Mouse (Mus musculus) liver, postnatal 0 days (tissue): ENCODE results near the gene Triap1. TPM values are rescaled to one million over a fixed set of nuclear protein-coding genes. Genes with fewer than 3 reads are reported as not detected.

Source experiments
- ATAC-seq: fragments of 200-750 bp; cut with Nextera tagmentation; 2 replicates; pipeline ENCODE4 v1.8.0; 2017; ENCODE audit warnings: mild to moderate bottlenecking, moderate library complexity
- DNase-seq: peaks from one replicate; pipeline ENCODE4 v3.0.0-alpha.2; 2016
- H3K27ac ChIP-seq: fragments of 300-500 bp; sonication (generic); 2 replicates; pipeline ENCODE4 v1.5.1; 2014; ENCODE audit warnings: antibody characterized with exemption, moderate library complexity, mild to moderate bottlenecking, low read depth
- H3K27me3 ChIP-seq: fragments of 300-500 bp; sonication (generic); 2 replicates; pipeline ENCODE4 v1.6.1; 2014; ENCODE audit warnings: low read length, control low read depth, mixed read lengths; ENCODE audit not compliant: insufficient read depth
- H3K36me3 ChIP-seq: fragments of 300-500 bp; sonication (generic); replicated peaks from 2 replicates; pipeline ENCODE4 v1.6.1; 2014; ENCODE audit warnings: mild to moderate bottlenecking, control low read depth, low read length, moderate library complexity, mixed read lengths; ENCODE audit not compliant: insufficient read depth
- H3K4me1 ChIP-seq: fragments of 300-500 bp; sonication (generic); 2 replicates; pipeline ENCODE4 v1.6.1; 2014; ENCODE audit warnings: antibody characterized with exemption, mild to moderate bottlenecking, control low read depth; ENCODE audit not compliant: insufficient read depth
- H3K4me2 ChIP-seq: fragments of 300-500 bp; sonication (generic); 2 replicates; pipeline ENCODE4 v1.6.1; 2014; ENCODE audit warnings: low read depth, mild to moderate bottlenecking, low read length, moderate library complexity, mixed read lengths
- H3K4me3 ChIP-seq: fragments of 300-500 bp; sonication (generic); 2 replicates; pipeline ENCODE4 v1.5.1; 2014; ENCODE audit warnings: low read depth, low read length
- H3K9ac ChIP-seq: fragments of 300-500 bp; sonication (generic); replicated peaks from 2 replicates; pipeline ENCODE4 v1.6.1; 2014; ENCODE audit warnings: mild to moderate bottlenecking, moderate library complexity
- H3K9me3 ChIP-seq: fragments of 300-500 bp; sonication (generic); 2 replicates; pipeline ENCODE4 v1.6.1; 2016; ENCODE audit warnings: mild to moderate bottlenecking, control low read depth, low read length, mixed read lengths
- CTCF ChIP-seq: sonication (generic); IDR thresholded peaks from 2 replicates; pipeline ENCODE4 v1.5.1; 2016; ENCODE audit warnings: antibody characterized with exemption, low read depth
- EP300 ChIP-seq: IDR thresholded peaks from 2 replicates; pipeline ENCODE4 v1.6.1; 2016; ENCODE audit warnings: antibody characterized with exemption, low read depth, mild to moderate bottlenecking
- WGBS: fragments of 180-500 bp; shearing (Covaris S2); extraction: QIAGEN DNeasy Blood & Tissue Kit; methylation state at CpG from one replicate; pipeline ENCODE4 v1.1.7; 2014; ENCODE audit not compliant: insufficient replicate concordance; 5-methylcytosine and 5-hydroxymethylcytosine counted together
- polyA plus RNA-seq: library from polyadenylated mRNA; unstranded; fragments of >200 nt; fragmentation: Nextera tagmentation; extraction: Ambion mirVana; gene quantifications from 2 replicates; pipeline ENCODE4 v1.2.1, GENCODE M21; 2015

Triap1 gene
- polyA plus RNA-seq, 1 experiment from 2014 or later, result 24.2 TPM

DNA sequence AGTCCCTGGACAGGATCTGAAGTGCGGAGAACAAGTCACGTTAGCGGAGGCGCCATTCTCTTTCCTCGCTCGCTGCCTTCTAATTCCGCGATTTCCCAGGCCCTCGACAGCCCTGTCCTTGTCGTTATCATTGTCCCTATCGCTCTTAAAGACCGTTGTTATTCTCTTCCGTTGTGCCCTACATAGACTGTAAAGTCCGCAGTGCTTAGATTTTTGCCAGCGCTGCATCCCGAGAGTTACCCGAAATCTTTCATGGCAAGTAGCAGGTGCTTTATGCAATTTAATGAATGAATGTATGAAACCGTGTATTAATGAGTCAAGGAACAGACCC lies 8.2 kb downstream of the Triap1 start:
- WGBS, result under 1% methylated on average over 18 of the region's 18 CpGs
- peak; percentile 28 for ATAC-seq
- peaks cover 16% of the 10 kb centered on the region for H3K4me1 ChIP-seq
- H3K4me3 ChIP-seq, result peak overlapping the region; percentile 91
- DNase-seq, result no peak
- H3K9ac ChIP-seq, result peak overlapping the region; percentile 62
- no peaks in the 10 kb centered on the region for H3K27me3 ChIP-seq
- peak overlapping the region; percentile 76 for H3K27ac ChIP-seq
- H3K36me3 ChIP-seq, result peaks cover 18% of the 10 kb centered on the region
- H3K4me2 ChIP-seq, result peak overlapping the region; percentile 83
- 0 out of 2 replicates have a peak, but pooled peaks cover 2% of the 10 kb centered on the region for H3K9me3 ChIP-seq
- TF ChIP-seq CTCF, result no peak; the same call in 1 of the 2 replicates
- no peak for TF ChIP-seq EP300

DNA sequence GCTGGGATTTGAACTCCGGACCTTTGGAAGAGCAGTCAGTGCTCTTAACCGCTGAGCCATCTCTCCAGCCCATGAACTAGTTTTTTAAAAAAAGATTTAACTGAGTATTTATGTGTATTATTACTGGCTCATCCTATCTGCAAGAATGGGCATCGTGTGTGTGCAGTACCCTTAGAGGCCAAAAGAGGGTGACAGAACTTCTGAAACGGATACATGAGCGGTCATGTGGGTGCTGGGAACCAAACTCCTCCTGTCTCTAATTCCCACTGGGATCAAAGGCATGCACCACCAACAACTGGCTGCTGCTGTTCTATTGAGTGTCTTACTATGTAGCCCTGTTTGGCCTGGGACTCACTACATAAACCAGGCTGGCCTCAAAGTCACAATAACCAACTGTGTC lies 10.3 kb downstream of the Triap1 start:
- Histone ChIP-seq H3K4me3 (no peak overlapping the region), H3K27ac (no peak overlapping the region), H3K9ac (no peak overlapping the region), H3K27me3 (no peaks in the 10 kb centered on the region), H3K9me3 (0 out of 2 replicates have a peak, but pooled peaks cover 2% of the 10 kb centered on the region), H3K36me3 (0 out of 2 replicates have a peak, but pooled peaks cover 2% of the 10 kb centered on the region), H3K4me1 (peaks cover 16% of the 10 kb centered on the region), H3K4me2 (no peak overlapping the region)
- ATAC-seq, result no peak
- TF ChIP-seq CTCF, result peak; percentile 19; the same call in 1 of the 2 replicates
- TF ChIP-seq EP300, result no peak
- no peak for DNase-seq
- WGBS, result 72% methylated on average over 5 of the region's 5 CpGs

- ATAC-seq (no peak), DNase-seq (no peak)
- H3K4me1 ChIP-seq, result no peaks in the 10 kb centered on the region
- H3K9me3 ChIP-seq, result 0 out of 2 replicates have a peak, but pooled peaks cover 2% of the 10 kb centered on the region
- H3K27me3 ChIP-seq, result no peaks in the 10 kb centered on the region
- H3K36me3 ChIP-seq, result no peaks in the 10 kb centered on the region
- no peak overlapping the region for H3K9ac ChIP-seq
- no peak for TF ChIP-seq EP300
- TF ChIP-seq CTCF, result no peak
- WGBS, result 46% methylated on average over 13 of the region's 13 CpGs
- no peak overlapping the region for H3K27ac ChIP-seq
- H3K4me2 ChIP-seq, result no peak overlapping the region
- no peak overlapping the region for H3K4me3 ChIP-seq
Measured at GRCm38 (mm10) chr5:115355070-115355469, 14.0 kb downstream of the Triap1 start.

DNA sequence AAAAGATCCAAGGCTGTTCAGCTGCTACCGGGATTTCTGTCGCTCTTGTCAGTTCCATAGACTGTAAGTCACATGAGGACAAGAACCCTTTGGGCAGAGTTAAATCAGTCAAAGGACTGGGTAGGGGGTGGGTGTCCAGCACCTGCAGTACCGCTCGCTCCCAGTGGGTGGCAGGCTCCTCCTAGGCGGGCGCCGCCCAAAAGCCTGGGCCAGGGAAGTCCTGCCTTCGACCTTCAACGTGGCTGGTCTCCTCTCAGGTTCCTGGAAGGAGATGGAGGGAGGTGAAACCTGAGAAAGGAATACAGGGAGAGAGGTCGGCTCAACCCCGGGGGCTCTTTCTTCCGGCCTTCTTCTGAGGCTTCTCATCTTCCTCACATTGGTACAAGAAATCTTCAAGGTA lies 17.8 kb downstream of the Triap1 start:
- Histone ChIP-seq H3K4me3 (no peak overlapping the region), H3K36me3 (no peaks in the 10 kb centered on the region), H3K9me3 (no peaks in the 10 kb centered on the region), H3K4me1 (no peaks in the 10 kb centered on the region), H3K4me2 (no peak overlapping the region), H3K9ac (no peak overlapping the region), H3K27me3 (peaks cover 8% of the 10 kb centered on the region; the same call in 1 of the 2 replicates), H3K27ac (no peak overlapping the region)
- DNase-seq (peak; percentile 89), ATAC-seq (peak; percentile 50; the same call in 1 of the 2 replicates)
- TF ChIP-seq CTCF, result peak; percentile 95
- TF ChIP-seq EP300, result no peak
- 3% methylated on average over 12 of the region's 12 CpGs for WGBS

DNA sequence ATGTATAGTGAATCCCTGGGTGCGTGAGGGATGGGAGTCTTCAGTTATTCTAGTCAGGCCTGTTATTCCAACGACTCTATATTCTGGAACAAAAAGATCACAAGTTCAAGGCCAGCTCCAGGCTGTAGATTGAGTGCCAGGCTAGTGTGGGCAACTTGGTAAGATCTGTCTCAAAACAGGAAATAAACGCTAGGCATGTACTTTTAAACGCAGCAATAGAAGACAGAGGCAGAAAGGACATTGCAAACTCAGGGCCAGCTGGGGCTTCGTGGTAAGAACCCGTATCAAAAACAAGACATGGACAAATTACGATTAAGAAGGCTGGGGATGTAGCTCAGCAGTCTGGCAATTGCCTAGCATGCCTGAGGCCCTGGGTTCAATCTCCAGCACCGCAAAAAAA lies 18.4 kb downstream of the Triap1 start:
- no peak for TF ChIP-seq EP300
- no peak for TF ChIP-seq CTCF
- no peak for ATAC-seq
- no peaks in the 10 kb centered on the region for H3K4me1 ChIP-seq
- H3K9me3 ChIP-seq, result no peaks in the 10 kb centered on the region
- WGBS, result 64% methylated on average over 8 of the region's 8 CpGs
- DNase-seq, result no peak
- H3K27ac ChIP-seq, result no peak overlapping the region
- peaks cover 8% of the 10 kb centered on the region; the same call in 1 of the 2 replicates for H3K27me3 ChIP-seq
- H3K9ac ChIP-seq, result no peak overlapping the region
- no peaks in the 10 kb centered on the region for H3K36me3 ChIP-seq
- no peak overlapping the region for H3K4me2 ChIP-seq
- H3K4me3 ChIP-seq, result no peak overlapping the region

- no peaks in the 10 kb centered on the region for H3K36me3 ChIP-seq
- ATAC-seq (no peak), DNase-seq (no peak)
- H3K4me2 ChIP-seq, result no peak overlapping the region
- no peak overlapping the region for H3K27ac ChIP-seq
- no peak overlapping the region for H3K9ac ChIP-seq
- no peak overlapping the region for H3K4me3 ChIP-seq
- no peaks in the 10 kb centered on the region for H3K9me3 ChIP-seq
- H3K27me3 ChIP-seq, result peaks cover 8% of the 10 kb centered on the region; the same call in 1 of the 2 replicates
- H3K4me1 ChIP-seq, result no peaks in the 10 kb centered on the region
- WGBS, result 56% methylated on average over 5 of the region's 5 CpGs
- no peak for TF ChIP-seq EP300
- no peak for TF ChIP-seq CTCF
Measured at GRCm38 (mm10) chr5:115359851-115360372, 18.9 kb downstream of the Triap1 start.

- TF ChIP-seq EP300, result no peak
- TF ChIP-seq CTCF, result no peak
- Histone ChIP-seq H3K36me3 (no peaks in the 10 kb centered on the region), H3K4me1 (no peaks in the 10 kb centered on the region), H3K4me2 (no peak overlapping the region), H3K27ac (no peak overlapping the region), H3K4me3 (no peak overlapping the region), H3K9ac (no peak overlapping the region), H3K27me3 (peaks cover 8% of the 10 kb centered on the region; the same call in 1 of the 2 replicates), H3K9me3 (no peaks in the 10 kb centered on the region)
- WGBS, result 30% methylated on average over 7 of the region's 7 CpGs
- DNase-seq, result no peak
- ATAC-seq, result no peak
Measured at GRCm38 (mm10) chr5:115362216-115362615, 21.2 kb downstream of the Triap1 start.
